Mouse (Mus musculus) midbrain, embryonic 13.5 days (tissue): Measurements from ENCODE around the gene Sestd1. TPM values are rescaled to one million over a fixed set of nuclear protein-coding genes. Genes with fewer than 3 reads are reported as not detected.

ENCODE experiments used
- ATAC-seq: fragments of 200-750 bp; cut with Nextera tagmentation; 2 replicates; pipeline ENCODE4 v1.8.0; 2017; ENCODE audit warnings: mild to moderate bottlenecking, moderate TSS enrichment, moderate library complexity
- H3K27ac ChIP-seq: fragments of 300-500 bp; sonication (generic); 2 replicates; pipeline ENCODE4 v1.5.1; 2015; ENCODE audit warnings: inconsistent platforms, mild to moderate bottlenecking, moderate library complexity
- H3K27me3 ChIP-seq: fragments of 300-500 bp; sonication (generic); 2 replicates; pipeline ENCODE4 v1.6.1; 2015; ENCODE audit warnings: mild to moderate bottlenecking, inconsistent platforms
- H3K36me3 ChIP-seq: fragments of 300-500 bp; sonication (generic); 2 replicates; pipeline ENCODE4 v1.6.1; 2015; ENCODE audit warnings: mild to moderate bottlenecking, inconsistent platforms
- H3K4me1 ChIP-seq: fragments of 300-500 bp; sonication (generic); replicated peaks from 2 replicates; pipeline ENCODE4 v1.6.1; 2015; ENCODE audit warnings: inconsistent platforms
- H3K4me2 ChIP-seq: fragments of 300-500 bp; sonication (generic); replicated peaks from 2 replicates; pipeline ENCODE4 v1.6.1; 2015; ENCODE audit warnings: moderate library complexity, mild to moderate bottlenecking, inconsistent platforms
- H3K4me3 ChIP-seq: fragments of 300-500 bp; sonication (generic); replicated peaks from 2 replicates; pipeline ENCODE4 v1.5.1; 2015; ENCODE audit warnings: mild to moderate bottlenecking, inconsistent platforms
- H3K9ac ChIP-seq: fragments of 300-500 bp; sonication (generic); replicated peaks from 2 replicates; pipeline ENCODE4 v1.6.1; 2015; ENCODE audit warnings: mild to moderate bottlenecking, inconsistent platforms
- H3K9me3 ChIP-seq: fragments of 300-500 bp; sonication (generic); 2 replicates; pipeline ENCODE4 v1.6.1; 2016; ENCODE audit warnings: mild to moderate bottlenecking, inconsistent platforms
- WGBS: fragments of 180-500 bp; shearing (Covaris S2); methylation state at CpG from one replicate; pipeline ENCODE4 v1.1.7; 2015; 5-methylcytosine and 5-hydroxymethylcytosine counted together
- polyA plus RNA-seq: library from polyadenylated mRNA; unstranded; fragments of >200 nt; fragmentation: Nextera tagmentation; extraction: Ambion mirVana; gene quantifications from 2 replicates; pipeline ENCODE4 v1.2.1, GENCODE M21; 2015

Gene Sestd1
- polyA plus RNA-seq, 1 experiment from 2014 or later = 28.2 TPM

DNA sequence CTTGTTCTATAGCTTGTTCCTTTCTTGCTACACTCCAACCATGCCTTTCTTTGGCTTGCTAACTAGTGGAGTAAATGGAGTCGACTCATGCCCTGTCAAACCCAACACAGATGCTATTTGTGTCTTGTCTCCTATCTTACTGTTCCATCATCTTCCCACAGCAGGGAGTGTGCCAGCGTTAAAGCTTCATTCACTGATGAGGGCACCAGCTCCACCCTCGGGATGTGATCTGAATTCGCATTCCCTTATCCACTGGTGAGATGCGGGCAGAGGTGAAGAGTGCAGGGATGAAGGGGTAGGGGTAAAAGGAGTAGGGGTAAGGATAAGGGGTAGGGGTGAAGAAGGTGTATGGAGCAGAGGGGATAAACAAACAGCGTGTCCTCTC, 97.4 kb downstream of the Sestd1 start:
- Histone ChIP-seq H3K4me3 (no peak overlapping the region), H3K9me3 (no peaks in the 10 kb centered on the region), H3K27me3 (no peaks in the 10 kb centered on the region), H3K27ac (no peak overlapping the region), H3K9ac (no peak overlapping the region), H3K36me3 (peaks cover 33% of the 10 kb centered on the region), H3K4me1 (no peaks in the 10 kb centered on the region), H3K4me2 (no peak overlapping the region)
- ATAC-seq = no peak
- 74% methylated on average over 6 of the region's 6 CpGs for WGBS

DNA sequence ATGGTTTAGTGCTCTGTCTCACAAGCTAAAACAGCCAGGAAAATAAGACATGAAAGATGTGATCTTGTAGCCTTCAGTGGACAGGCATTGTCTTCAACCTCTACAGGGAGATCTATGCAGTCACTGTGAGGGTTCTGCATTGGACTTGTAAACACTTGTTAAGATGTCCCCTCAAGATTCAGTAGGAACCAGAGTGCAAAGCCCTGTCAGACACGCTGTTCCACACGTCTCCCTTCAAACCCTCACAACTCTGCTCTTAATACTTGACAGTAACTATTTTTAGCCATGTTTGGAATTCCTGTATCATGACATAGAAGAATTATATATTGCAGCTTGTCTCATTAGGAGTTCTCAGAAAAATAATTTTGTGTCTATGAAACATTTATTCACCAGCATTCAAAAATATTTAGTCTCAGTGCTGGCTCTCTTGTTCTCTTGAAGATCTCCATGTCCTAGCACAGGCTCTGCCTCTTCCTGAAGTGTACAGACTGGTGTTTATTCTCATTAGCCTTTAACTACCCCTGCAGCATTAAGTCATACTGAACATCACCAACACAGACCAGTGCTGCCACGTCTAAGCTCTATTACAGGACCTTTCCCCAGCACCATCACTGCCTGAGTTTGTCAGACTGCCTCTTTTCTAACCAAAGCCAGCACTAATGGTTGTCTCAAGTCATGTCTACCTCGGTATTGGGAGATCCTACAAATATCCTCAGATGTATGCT, 98.0 kb downstream of the Sestd1 start:
- peaks cover 27% of the 10 kb centered on the region for H3K36me3 ChIP-seq
- H3K9me3 ChIP-seq = no peaks in the 10 kb centered on the region
- H3K4me1 ChIP-seq = no peaks in the 10 kb centered on the region
- no peak overlapping the region for H3K9ac ChIP-seq
- no peak for ATAC-seq
- WGBS = 86% methylated on average over 4 of the region's 4 CpGs
- no peak overlapping the region for H3K4me3 ChIP-seq
- H3K27me3 ChIP-seq = no peaks in the 10 kb centered on the region
- H3K27ac ChIP-seq = no peak overlapping the region
- no peak overlapping the region for H3K4me2 ChIP-seq

DNA sequence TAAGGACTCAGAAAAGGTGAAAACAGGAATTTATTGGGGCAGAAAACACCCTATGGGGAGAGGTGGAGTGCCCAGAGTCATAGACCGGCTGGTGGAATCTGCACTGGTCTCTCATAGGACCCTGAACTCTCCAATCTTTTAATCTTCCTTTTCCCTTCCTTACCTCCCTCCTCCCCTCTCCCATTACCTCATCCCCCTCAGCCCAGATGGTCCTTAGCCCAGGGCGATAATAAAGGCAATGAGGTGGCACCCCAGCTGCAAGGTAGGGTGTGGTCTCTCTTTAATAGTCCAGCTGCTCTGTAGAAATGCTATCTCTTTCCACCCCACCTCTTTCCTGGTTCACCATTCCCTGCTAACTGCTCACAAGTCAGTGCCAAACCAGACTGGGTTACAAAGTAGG, 102.9 kb downstream of the Sestd1 start:
- H3K9ac ChIP-seq = no peak overlapping the region
- no peak overlapping the region for H3K4me3 ChIP-seq
- no peak overlapping the region for H3K4me2 ChIP-seq
- peaks cover 8% of the 10 kb centered on the region; the same call in 1 of the 2 replicates for H3K4me1 ChIP-seq
- 93% methylated on average over 2 of the region's 2 CpGs for WGBS
- no peaks in the 10 kb centered on the region for H3K27me3 ChIP-seq
- no peak overlapping the region for H3K27ac ChIP-seq
- H3K9me3 ChIP-seq = no peaks in the 10 kb centered on the region
- no peaks in the 10 kb centered on the region for H3K36me3 ChIP-seq
- ATAC-seq = no peak

DNA sequence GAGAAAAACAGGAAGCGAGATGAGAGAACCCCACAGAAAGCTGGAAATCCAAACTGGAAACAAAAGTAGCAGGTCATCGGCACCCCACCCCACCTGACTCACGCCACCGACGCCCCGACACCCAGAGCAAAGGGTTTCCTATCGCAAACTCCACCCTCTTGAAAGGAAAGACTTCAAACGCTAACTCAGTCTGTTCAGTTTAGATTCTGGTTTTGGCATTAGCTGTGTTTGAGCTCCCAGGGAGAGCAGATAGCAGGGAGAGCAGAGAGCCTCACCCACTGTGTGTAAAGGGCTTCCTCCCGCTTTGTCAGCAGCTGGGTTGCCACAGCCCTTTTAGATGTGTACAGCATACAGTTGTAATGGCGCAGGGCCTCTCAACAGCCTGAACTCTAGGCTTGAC, 104.0 kb downstream of the Sestd1 start:
- 70% methylated on average over 10 of the region's 10 CpGs for WGBS
- H3K36me3 ChIP-seq = no peaks in the 10 kb centered on the region

DNA sequence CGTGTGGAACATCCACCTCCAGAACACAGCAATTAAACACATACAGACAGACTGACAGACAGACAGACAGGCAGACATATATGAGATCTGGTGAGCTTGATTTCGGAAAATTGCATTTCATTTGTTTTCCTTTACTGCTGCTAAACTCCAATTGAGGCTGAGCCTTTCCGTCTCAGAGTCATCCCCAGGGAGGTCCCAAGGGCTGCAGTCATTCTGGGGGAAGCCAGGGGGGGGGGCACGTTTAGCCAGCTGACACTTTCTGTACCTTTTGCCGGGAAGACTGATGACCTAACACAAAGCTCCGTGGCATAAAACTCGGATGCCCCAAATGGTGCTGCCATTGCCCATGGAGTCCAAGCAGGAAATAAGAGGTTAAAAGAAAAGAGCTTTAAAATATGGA, 105.0 kb downstream of the Sestd1 start:
- peaks cover 29% of the 10 kb centered on the region for H3K4me1 ChIP-seq
- ATAC-seq = no peak
- no peaks in the 10 kb centered on the region for H3K9me3 ChIP-seq
- no peak overlapping the region for H3K27ac ChIP-seq
- WGBS = 68% methylated on average over 7 of the region's 7 CpGs
- H3K27me3 ChIP-seq = no peaks in the 10 kb centered on the region
- H3K4me3 ChIP-seq = no peak overlapping the region
- no peak overlapping the region for H3K4me2 ChIP-seq
- H3K9ac ChIP-seq = no peak overlapping the region
- no peaks in the 10 kb centered on the region for H3K36me3 ChIP-seq

More for the DNA sequence above, 104.0 kb downstream of the Sestd1 start:
- Histone ChIP-seq H3K9me3 (no peaks in the 10 kb centered on the region), H3K27me3 (no peaks in the 10 kb centered on the region), H3K9ac (no peak overlapping the region), H3K4me2 (no peak overlapping the region), H3K4me1 (peaks cover 19% of the 10 kb centered on the region), H3K27ac (no peak overlapping the region), H3K4me3 (no peak overlapping the region)
- ATAC-seq = no peak

DNA sequence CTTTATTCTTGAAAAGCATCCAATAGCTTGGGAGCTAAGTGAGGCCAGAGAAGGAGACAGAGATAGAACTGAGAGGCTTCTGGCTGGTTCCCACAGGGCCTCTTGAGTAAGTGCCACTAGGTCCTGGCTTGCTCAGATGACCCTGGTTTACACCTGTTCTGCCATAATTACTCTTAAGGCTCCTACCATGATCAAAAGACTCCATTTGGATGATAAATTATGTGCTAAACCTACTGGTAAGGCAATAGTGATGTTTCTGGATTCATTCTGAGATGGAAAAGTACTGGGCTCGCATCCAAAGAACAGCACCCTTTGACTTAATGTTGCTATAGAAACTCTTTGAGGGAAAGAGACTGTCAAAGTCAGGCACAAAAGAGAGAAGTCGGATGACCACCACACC, 106.1 kb downstream of the Sestd1 start:
- ATAC-seq = no peak
- no peak overlapping the region for H3K27ac ChIP-seq

DNA sequence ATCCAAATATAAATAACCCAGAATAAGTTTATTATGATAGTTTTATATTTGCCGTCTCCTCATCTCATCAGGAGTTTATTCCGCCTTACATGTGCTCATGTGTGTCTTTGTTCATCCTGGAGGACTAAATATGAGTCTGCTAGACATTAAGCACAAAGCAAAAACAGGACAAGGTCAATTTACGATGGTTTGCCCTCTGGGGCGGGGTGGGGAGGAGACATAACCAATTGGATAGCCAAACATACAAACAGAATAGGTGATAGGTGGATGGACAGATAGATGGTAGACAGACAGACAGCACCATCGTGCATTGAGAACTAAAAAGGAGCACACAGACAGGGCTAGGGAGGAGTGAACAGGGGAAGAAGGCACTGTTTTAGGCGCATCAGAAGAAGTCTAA, 106.6 kb downstream of the Sestd1 start:
- Histone ChIP-seq H3K9ac (no peak overlapping the region), H3K36me3 (no peaks in the 10 kb centered on the region), H3K4me1 (peaks cover 36% of the 10 kb centered on the region), H3K4me3 (no peak overlapping the region), H3K4me2 (no peak overlapping the region), H3K9me3 (no peaks in the 10 kb centered on the region), H3K27me3 (peaks cover 4% of the 10 kb centered on the region; the same call in 1 of the 2 replicates), H3K27ac (no peak overlapping the region)
- 92% methylated on average over 6 of the region's 6 CpGs for WGBS
- ATAC-seq = no peak

More for the DNA sequence above, 106.1 kb downstream of the Sestd1 start:
- no peak overlapping the region for H3K4me2 ChIP-seq
- no peak overlapping the region for H3K9ac ChIP-seq
- no peaks in the 10 kb centered on the region for H3K36me3 ChIP-seq
- WGBS = 53% methylated on average over 2 of the region's 2 CpGs
- no peaks in the 10 kb centered on the region for H3K27me3 ChIP-seq
- peaks cover 36% of the 10 kb centered on the region for H3K4me1 ChIP-seq
- no peak overlapping the region for H3K4me3 ChIP-seq
- H3K9me3 ChIP-seq = no peaks in the 10 kb centered on the region

DNA sequence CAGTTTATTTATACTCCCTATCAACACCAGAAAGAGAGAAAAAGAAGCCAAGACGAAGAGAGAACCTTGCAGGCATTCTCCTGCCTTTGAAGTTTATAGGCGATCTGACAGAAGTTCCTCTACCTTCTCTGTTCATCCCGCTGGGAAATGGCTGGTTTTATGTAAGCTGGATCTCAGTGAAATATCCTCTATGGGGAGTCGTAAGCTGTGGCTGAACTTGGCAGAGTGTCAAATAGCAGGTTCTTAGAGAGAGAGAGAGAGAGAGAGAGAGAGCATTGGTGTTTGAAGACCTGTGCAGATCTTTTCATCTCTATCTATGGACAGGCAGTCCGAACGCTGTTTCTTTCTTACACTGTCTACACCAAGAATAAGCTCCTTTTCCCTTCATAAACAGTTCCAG, 107.0 kb downstream of the Sestd1 start:
- ATAC-seq = no peak
- 52% methylated on average over 6 of the region's 6 CpGs for WGBS

DNA sequence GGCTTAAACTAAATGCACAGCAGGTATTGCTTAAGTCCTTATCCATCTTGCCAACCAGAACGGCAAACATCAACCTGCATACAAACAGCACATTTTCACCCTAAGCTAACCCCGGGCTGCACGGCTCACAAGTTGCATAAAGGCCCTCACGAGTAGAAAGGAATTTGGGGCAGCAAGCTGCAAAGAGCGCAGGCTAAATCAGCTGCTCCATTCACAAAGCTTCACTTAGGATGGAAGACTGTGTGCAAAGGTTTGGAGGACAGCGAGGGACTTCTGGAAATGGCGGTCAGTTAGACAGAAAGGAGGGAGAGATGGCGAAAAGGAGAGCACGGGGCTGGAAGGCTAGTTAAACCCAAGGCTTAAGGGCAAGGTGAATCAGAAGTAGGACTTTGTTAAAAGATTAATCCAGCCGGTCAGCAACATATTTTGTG, 108.1 kb downstream of the Sestd1 start:
- Histone ChIP-seq H3K4me2 (peak overlapping the region; percentile 39), H3K4me3 (no peak overlapping the region), H3K27me3 (peaks cover 11% of the 10 kb centered on the region; the same call in 1 of the 2 replicates), H3K4me1 (peaks cover 36% of the 10 kb centered on the region), H3K9me3 (no peaks in the 10 kb centered on the region), H3K9ac (no peak overlapping the region), H3K27ac (no peak overlapping the region), H3K36me3 (no peaks in the 10 kb centered on the region)
- 9% methylated on average over 10 of the region's 10 CpGs for WGBS
- ATAC-seq = 0 out of 2 replicates have a peak, but pooled peaks have one; percentile 5

More for the DNA sequence above, 107.0 kb downstream of the Sestd1 start:
- no peak overlapping the region for H3K4me2 ChIP-seq
- H3K36me3 ChIP-seq = no peaks in the 10 kb centered on the region
- peaks cover 8% of the 10 kb centered on the region; the same call in 1 of the 2 replicates for H3K27me3 ChIP-seq
- no peak overlapping the region for H3K27ac ChIP-seq
- no peak overlapping the region for H3K9ac ChIP-seq
- H3K4me3 ChIP-seq = no peak overlapping the region
- H3K9me3 ChIP-seq = no peaks in the 10 kb centered on the region
- peaks cover 36% of the 10 kb centered on the region for H3K4me1 ChIP-seq

DNA sequence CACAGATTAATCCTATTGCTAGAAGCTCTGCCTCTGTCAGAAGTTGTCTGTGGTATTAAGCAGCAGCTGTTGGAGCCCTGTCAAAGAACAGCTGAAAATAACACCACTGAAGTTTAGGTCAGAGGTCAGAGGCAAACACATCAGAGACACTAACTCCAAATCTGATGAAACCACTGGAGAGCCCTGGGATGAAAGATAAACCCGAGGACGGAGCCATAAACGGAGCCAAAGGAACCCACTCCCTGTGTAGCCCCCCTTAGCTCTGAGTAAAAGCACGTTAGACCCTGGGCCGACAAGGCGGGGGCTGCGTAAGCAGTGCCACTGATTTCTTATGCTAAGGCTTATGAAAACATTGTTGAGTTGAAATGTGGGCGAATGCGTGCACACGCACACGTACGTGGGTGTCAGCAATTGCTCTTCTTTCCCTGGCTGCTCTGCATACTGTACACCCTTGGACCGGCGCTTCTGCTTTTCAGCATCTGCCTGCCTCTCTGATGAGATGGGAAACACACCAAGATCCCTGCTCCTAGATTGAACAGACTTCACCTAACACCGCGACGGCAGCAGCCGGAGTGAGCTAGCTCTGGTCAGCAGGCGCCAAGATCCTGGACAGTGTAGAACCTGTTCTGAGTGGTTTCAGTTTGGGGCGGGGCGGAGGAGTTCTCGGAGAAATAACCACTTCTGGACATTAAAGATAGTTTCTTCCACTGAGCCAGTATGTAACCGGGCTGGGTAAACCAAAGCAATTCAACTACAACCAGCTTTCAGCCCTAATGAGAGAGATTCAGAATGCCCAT, 108.8 kb downstream of the Sestd1 start:
- Histone ChIP-seq H3K4me1 (peaks cover 36% of the 10 kb centered on the region), H3K36me3 (no peaks in the 10 kb centered on the region), H3K9me3 (no peaks in the 10 kb centered on the region), H3K27me3 (peaks cover 11% of the 10 kb centered on the region; the same call in 1 of the 2 replicates), H3K4me3 (peak overlapping the region; percentile 11; the same call in 1 of the 2 replicates), H3K4me2 (peak overlapping the region; percentile 39), H3K27ac (peak overlapping the region; percentile 32; the same call in 1 of the 2 replicates), H3K9ac (no peak overlapping the region)
- WGBS = 29% methylated on average over 23 of the region's 23 CpGs
- peak; percentile 79 for ATAC-seq

DNA sequence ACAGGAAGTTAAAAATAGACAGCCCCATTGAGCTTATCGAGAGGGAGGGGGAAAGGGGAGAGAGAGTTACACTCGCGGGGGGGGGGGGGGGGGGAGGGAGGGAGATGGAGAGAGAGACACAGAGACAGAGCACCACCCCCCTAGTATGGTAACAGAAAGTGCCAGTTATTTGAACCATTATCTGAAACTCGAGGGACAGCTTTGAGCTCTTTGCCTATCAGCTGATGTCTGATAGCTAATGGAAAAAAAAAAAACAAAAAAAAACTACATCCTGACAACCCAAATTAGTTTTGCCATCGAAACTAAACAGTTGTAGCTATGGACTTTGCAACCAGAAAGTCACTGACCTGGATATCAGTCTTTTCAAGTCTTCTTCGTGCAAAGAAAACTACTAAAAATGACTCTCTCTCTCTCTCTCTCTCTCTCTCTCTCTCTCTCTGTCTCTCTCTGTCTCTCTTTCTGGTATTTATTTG, 109.7 kb downstream of the Sestd1 start, which contains the start of gene Ccdc141:
TSS of gene Ccdc141 (minus strand) at position 4 of the 473 bp plus-strand sequence.
- Histone ChIP-seq H3K4me3 (peak within 1 kb of the TSS; percentile 37), H3K27me3 (peaks cover 11% of the 10 kb centered on the region; the same call in 1 of the 2 replicates), H3K36me3 (no peaks in the 10 kb centered on the region), H3K9ac (peak within 1 kb of the TSS; percentile 51), H3K4me2 (peak within 1 kb of the TSS; percentile 62), H3K27ac (peak within 1 kb of the TSS; percentile 32; the same call in 1 of the 2 replicates), H3K9me3 (no peaks in the 10 kb centered on the region), H3K4me1 (peaks cover 36% of the 10 kb centered on the region)
- WGBS = 8% methylated on average over 5 of the region's 6 CpGs
- ATAC-seq = no peak
